Mouse (Mus musculus) liver, embryonic 14.5 days (tissue): ENCODE results near the gene Kctd7. TPM values are rescaled to one million over a fixed set of nuclear protein-coding genes. Genes with fewer than 3 reads are reported as not detected.

Experiments
- ATAC-seq: fragments of 200-750 bp; cut with Nextera tagmentation; 2 replicates; pipeline ENCODE4 v1.8.0; 2017; ENCODE audit warnings: moderate number of reproducible peaks, mild to moderate bottlenecking, moderate library complexity; ENCODE audit not compliant: insufficient read depth
- DNase-seq, 3 experiments: peaks; one replicate each; pipeline ENCODE4 v3.0.0-alpha.2; 2012 to 2013; ENCODE audit warnings: low read depth in 3 of 3, low spot score in 3 of 3
- H3K27ac ChIP-seq: fragments of 300-500 bp; sonication (generic); 2 replicates; pipeline ENCODE4 v1.5.1; 2014; ENCODE audit warnings: moderate library complexity, mild to moderate bottlenecking, control low read depth, inconsistent platforms
- H3K27me3 ChIP-seq: fragments of 300-500 bp; sonication (generic); 2 replicates; pipeline ENCODE4 v1.6.1; 2014; ENCODE audit warnings: mild to moderate bottlenecking, low read length, moderate library complexity; ENCODE audit not compliant: control insufficient read depth, insufficient read depth
- H3K36me3 ChIP-seq: fragments of 300-500 bp; sonication (generic); replicated peaks from 2 replicates; pipeline ENCODE4 v1.6.1; 2014; ENCODE audit warnings: low read depth; ENCODE audit not compliant: control insufficient read depth, insufficient read depth
- H3K4me1 ChIP-seq, 2 experiments: fragments of 200-500 bp in 1 of 2; fragments of 300-500 bp in 1 of 2; sonication (generic) in 1 of 2; replicated peaks; 2 replicates each; pipeline ENCODE4 v1.6.1; 2012 to 2014; ENCODE audit warnings: antibody characterized with exemption in 1 of 2, inconsistent platforms in 1 of 2, low read length in 1 of 2; ENCODE audit not compliant: control insufficient read depth in 2 of 2, insufficient read depth in 2 of 2
- H3K4me2 ChIP-seq: fragments of 300-500 bp; sonication (generic); 2 replicates; pipeline ENCODE4 v1.6.1; 2014; ENCODE audit warnings: low read depth, mild to moderate bottlenecking, control low read depth, moderate library complexity
- H3K4me3 ChIP-seq, 2 experiments: fragments of 200-500 bp in 1 of 2; fragments of 300-500 bp in 1 of 2; sonication (generic) in 1 of 2; 2 replicates each; pipeline ENCODE4 v1.5.1; 2012 to 2014; ENCODE audit warnings: low read depth in 2 of 2, low read length in 2 of 2, mild to moderate bottlenecking in 2 of 2, control low read depth in 1 of 2, inconsistent platforms in 1 of 2, moderate library complexity in 1 of 2; ENCODE audit not compliant: insufficient read depth in 1 of 2
- H3K9ac ChIP-seq: fragments of 300-500 bp; sonication (generic); replicated peaks from 2 replicates; pipeline ENCODE4 v1.6.1; 2014; ENCODE audit warnings: mild to moderate bottlenecking, control low read depth, moderate library complexity
- H3K9me3 ChIP-seq: fragments of 300-500 bp; sonication (generic); 2 replicates; pipeline ENCODE4 v1.6.1; 2016; ENCODE audit warnings: low read length, mixed read lengths; ENCODE audit not compliant: control insufficient read depth
- CTCF ChIP-seq: IDR thresholded peaks from 2 replicates; pipeline ENCODE4 v1.5.1; 2016; ENCODE audit warnings: antibody characterized with exemption, low read depth, control low read depth
- EP300 ChIP-seq: IDR thresholded peaks from 2 replicates; pipeline ENCODE4 v1.6.1; 2016; ENCODE audit warnings: antibody characterized with exemption, low read depth
- WGBS: fragments of 180-500 bp; shearing (Covaris S2); extraction: QIAGEN DNeasy Blood & Tissue Kit; methylation state at CpG from one replicate; pipeline ENCODE4 v1.1.7; 2014; ENCODE audit not compliant: insufficient replicate concordance; 5-methylcytosine and 5-hydroxymethylcytosine counted together
- polyA plus RNA-seq, 2 experiments: library from polyadenylated mRNA; depleted of rRNA in 1 of 2; stranded (reverse) in 1 of 2; unstranded in 1 of 2; fragments of >200 nt; fragmentation: Nextera tagmentation in 1 of 2; extraction: Ambion mirVana in 1 of 2; gene quantifications; 2 replicates each; pipeline versions ENCODE4 v1.2.1 to v1.2.3; 2012 to 2014

Gene Kctd7
- polyA plus RNA-seq, 2 experiments: 3.6 to 3.8 TPM

DNA sequence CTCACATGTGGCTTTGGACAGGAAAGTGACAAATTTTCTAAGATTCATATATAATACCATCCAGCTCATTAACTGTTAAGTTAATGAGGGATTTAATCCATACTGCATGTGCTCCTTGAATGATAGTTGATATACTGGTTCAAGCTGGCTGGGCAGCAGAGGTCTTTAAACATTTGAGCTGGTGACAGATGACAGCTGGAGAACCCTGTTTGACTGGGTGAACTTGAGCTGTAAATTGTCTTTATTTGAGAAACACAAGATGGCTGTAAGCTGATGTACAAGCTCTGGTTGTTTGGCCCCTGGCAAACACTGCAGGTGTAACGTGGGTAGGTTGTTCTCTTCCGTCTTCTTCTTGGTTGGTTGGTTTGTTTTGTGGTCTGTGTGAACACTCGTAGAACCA is 49.1 kb downstream of the Kctd7 start:
- Histone ChIP-seq H3K27me3 (no peaks in the 10 kb centered on the region), H3K27ac (no peak overlapping the region), H3K36me3 (peaks cover 63% of the 10 kb centered on the region), H3K4me1 (no peaks in the 10 kb centered on the region), H3K4me3 (no peak overlapping the region), H3K4me2 (no peak overlapping the region), H3K9ac (no peak overlapping the region), H3K9me3 (no peaks in the 10 kb centered on the region)
- 83% methylated on average over 3 of the region's 3 CpGs for WGBS
- TF ChIP-seq CTCF: no peak
- no peak for TF ChIP-seq EP300
- DNase-seq (no peak), ATAC-seq (no peak)

- Histone ChIP-seq H3K9ac (no peak overlapping the region), H3K4me2 (no peak overlapping the region), H3K27ac (no peak overlapping the region), H3K4me1 (no peaks in the 10 kb centered on the region), H3K27me3 (no peaks in the 10 kb centered on the region), H3K9me3 (no peaks in the 10 kb centered on the region), H3K4me3 (no peak overlapping the region), H3K36me3 (peaks cover 58% of the 10 kb centered on the region)
- TF ChIP-seq CTCF: no peak
- no peak for TF ChIP-seq EP300
- ATAC-seq (no peak), DNase-seq (no peak)
- WGBS: 81% methylated on average over 1 of the region's 1 CpGs
Observed at GRCm38 (mm10) chr5:130196307-130196706, 51.6 kb downstream of the Kctd7 start.

GRCm38 (mm10) chr5:130197454-130197853 is 52.8 kb downstream of the Kctd7 start:
- Histone ChIP-seq H3K9me3 (no peaks in the 10 kb centered on the region), H3K36me3 (peaks cover 54% of the 10 kb centered on the region), H3K4me1 (no peaks in the 10 kb centered on the region), H3K27ac (no peak overlapping the region), H3K27me3 (no peaks in the 10 kb centered on the region), H3K4me3 (no peak overlapping the region), H3K9ac (no peak overlapping the region), H3K4me2 (no peak overlapping the region)
- 73% methylated on average over 3 of the region's 3 CpGs for WGBS
- TF ChIP-seq EP300: no peak
- no peak for TF ChIP-seq CTCF
- ATAC-seq: no peak
- DNase-seq: no peak

DNA sequence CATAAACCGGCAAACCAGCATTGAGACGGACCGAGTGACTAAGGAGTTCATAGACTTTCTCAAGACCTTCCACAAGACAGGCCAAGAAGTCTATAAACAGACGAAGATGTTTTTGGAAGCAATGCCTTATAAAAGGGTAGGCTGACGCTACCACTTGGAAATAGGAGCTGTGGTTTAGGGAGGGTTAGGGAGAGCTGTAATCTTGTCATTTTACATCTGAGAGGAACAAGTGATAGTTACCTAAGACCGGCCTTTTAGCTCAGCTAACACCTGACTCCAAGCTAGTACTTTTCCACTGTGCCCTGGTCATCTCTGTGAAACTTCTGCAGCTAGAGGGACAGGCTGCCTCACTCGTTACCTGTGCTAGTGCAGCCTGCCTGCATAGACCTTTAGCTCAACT is 53.3 kb downstream of the Kctd7 start:
- no peak overlapping the region for H3K27ac ChIP-seq
- H3K27me3 ChIP-seq: no peaks in the 10 kb centered on the region
- H3K36me3 ChIP-seq: peaks cover 51% of the 10 kb centered on the region
- H3K4me2 ChIP-seq: no peak overlapping the region
- H3K9me3 ChIP-seq: no peaks in the 10 kb centered on the region
- no peak for ATAC-seq
- no peak for DNase-seq
- H3K9ac ChIP-seq: no peak overlapping the region
- no peak for TF ChIP-seq EP300
- TF ChIP-seq CTCF: no peak
- H3K4me3 ChIP-seq: no peak overlapping the region
- no peaks in the 10 kb centered on the region for H3K4me1 ChIP-seq
- WGBS: 83% methylated on average over 7 of the region's 7 CpGs

DNA sequence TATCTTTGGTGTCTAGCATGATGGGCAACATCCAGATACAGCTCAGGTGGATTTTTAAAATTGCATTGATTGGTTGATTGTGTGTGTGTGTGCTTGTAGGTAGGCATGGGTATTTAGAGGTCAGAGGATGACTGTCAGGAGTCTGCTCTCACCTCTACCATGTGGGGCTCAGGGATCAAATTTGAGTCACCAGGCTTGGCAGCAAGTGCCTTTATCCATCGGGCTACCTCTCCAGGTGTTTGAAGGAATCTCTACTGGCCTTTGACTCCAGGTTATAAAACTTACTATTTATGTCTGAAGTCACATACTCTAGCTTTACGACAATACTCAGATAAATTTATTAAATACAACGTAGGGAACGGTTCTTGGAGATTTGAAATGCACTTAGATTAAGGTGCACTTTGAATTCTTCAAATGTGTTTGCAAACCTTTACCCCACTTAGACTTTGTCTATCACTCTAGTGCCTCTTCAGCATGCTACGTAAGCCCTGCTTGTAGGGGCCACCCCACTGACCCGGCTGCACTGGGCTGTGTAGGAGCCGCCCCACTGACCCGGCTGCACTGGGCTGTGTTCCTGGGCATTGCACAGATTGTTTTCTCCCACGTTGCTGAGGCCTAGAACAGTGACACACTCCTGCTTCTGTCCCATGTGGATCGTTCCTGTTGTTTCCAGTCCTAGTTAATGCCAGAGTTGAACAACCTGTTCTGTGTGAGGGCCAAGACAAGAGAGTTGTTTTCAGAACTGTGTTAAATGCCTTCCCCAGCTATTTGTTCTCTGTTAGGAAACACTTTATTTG is 55.8 kb downstream of the Kctd7 start:
- ATAC-seq (no peak), DNase-seq (no peak)
- Histone ChIP-seq H3K4me3 (no peak overlapping the region), H3K9me3 (no peaks in the 10 kb centered on the region), H3K36me3 (peaks cover 52% of the 10 kb centered on the region), H3K9ac (no peak overlapping the region), H3K4me2 (no peak overlapping the region), H3K27me3 (no peaks in the 10 kb centered on the region), H3K27ac (no peak overlapping the region), H3K4me1 (peaks cover 0 to 2% of the 10 kb centered on the region in 2 experiments; a peak in 1 of 4 replicates)
- TF ChIP-seq CTCF (no peak), EP300 (no peak)
- 79% methylated on average over 10 of the region's 10 CpGs for WGBS
